Mouse (Mus musculus) effector memory CD4-positive, alpha-beta T cell, adult 5 months (primary cell): Measurements from ENCODE around the gene Gng8. TPM values are rescaled to one million over a fixed set of nuclear protein-coding genes. Genes with fewer than 3 reads are reported as not detected.

Experiments used
- polyA plus RNA-seq: library from polyadenylated mRNA; unstranded; fragments of 100-300 nt; shearing (Covaris generic); gene quantifications from one replicate; pipeline ENCODE4 v1.2.1, GENCODE M21; 2017

The Gng8 gene
- not detected for polyA plus RNA-seq

DNA sequence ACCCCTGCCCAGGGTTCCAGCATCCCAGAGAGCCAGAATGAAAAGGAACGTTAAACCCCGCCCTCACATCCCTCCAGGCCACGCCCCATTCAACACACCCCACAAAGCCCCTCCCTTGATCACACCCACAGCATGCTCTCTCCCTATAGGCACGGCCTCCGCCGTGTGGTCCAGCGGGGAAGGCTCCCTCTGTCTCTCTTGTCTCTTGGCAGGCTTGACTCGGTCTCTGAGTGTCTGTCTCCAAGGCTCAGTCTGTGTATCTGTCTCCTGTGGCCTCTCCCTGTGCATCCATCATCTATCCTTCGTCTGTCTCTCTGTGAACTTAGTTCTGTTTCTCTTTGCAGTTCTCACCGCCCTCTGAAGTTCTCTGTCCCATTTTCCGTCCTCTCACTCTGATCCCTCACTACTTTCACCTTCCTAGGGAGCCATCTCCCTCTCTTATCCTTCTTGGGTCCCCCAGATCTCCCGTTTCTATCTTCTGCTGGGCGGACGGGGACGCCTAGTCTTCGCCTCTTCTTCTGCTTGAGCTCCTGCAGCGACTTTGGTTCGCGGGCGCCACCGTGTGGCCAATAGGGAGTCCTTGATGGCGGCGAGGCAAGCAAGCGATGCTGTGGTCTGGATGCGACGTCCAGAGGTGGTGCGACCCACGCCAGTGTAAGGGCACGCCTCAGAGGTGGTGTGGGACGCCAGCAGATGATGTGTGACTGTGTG, at the start of gene Gng8:
Gng8 (plus strand) TSS at position 146 of the 711 bp plus-strand sequence.

GRCm38 (mm10) chr7:16842645-16843063, 48.9 kb upstream of the Gng8 start, which contains the start of gene Prkd2:
Gene Prkd2, plus strand, starts transcription at chr7:16842902.

GRCm38 (mm10) chr7:16875310-16875325, 16.5 kb upstream of the Gng8 start, which contains the start of gene Dact3:
Gene Dact3, plus strand, starts transcription at chr7:16875317.

GRCm38 (mm10) chr7:16906281-16906680, 14.7 kb downstream of the Gng8 start, which contains the start of gene Ptgir:
Gene Ptgir, plus strand, starts transcription at chr7:16906490.

GRCm38 (mm10) chr7:16924037-16924834, 32.6 kb downstream of the Gng8 start, which contains the start of gene Calm3:
Gene Calm3, minus strand, starts transcription at chr7:16924114.

GRCm38 (mm10) chr7:16944061-16944807, 52.6 kb downstream of the Gng8 start, which contains the start of gene Pnmal2:
Gene Pnmal2, plus strand, starts transcription at chr7:16944682.

Other genes with a start within 250 kb of the Gng8 start
- gene Ceacam15, start 216.1 kb upstream of the Gng8 start, polyA plus RNA-seq = not detected
- not detected for gene Ceacam9, start 169.9 kb upstream of the Gng8 start, polyA plus RNA-seq
- gene Ap2s1, start 153.4 kb upstream of the Gng8 start, polyA plus RNA-seq = 83.6 TPM
- 289 TPM for gene Slc1a5, start 110.4 kb upstream of the Gng8 start, polyA plus RNA-seq
- 61.7 TPM for gene Strn4, start 75.9 kb upstream of the Gng8 start, polyA plus RNA-seq
- gene Fkrp, start 75.1 kb upstream of the Gng8 start, polyA plus RNA-seq = 19.9 TPM
- 119 TPM for gene Prkd2, start 48.9 kb upstream of the Gng8 start, polyA plus RNA-seq
- gene Dact3, start 16.5 kb upstream of the Gng8 start, polyA plus RNA-seq = 0.25 TPM
- 0.34 TPM for gene Ptgir, start 14.7 kb downstream of the Gng8 start, polyA plus RNA-seq
- 87.7 TPM for gene Calm3, start 32.3 kb downstream of the Gng8 start, polyA plus RNA-seq
- gene Pnmal2, start 52.9 kb downstream of the Gng8 start, polyA plus RNA-seq = not detected
- gene Pnmal1, start 67.9 kb downstream of the Gng8 start, polyA plus RNA-seq = not detected
- 1.2 TPM for gene Gm42372, start 91.3 kb downstream of the Gng8 start, polyA plus RNA-seq
- gene Ccdc8, start 100.9 kb downstream of the Gng8 start, polyA plus RNA-seq = 0.10 TPM
- gene Ppp5c, start 136.1 kb downstream of the Gng8 start, polyA plus RNA-seq = 77.8 TPM
- 0.46 TPM for gene Hif3a, start 170.6 kb downstream of the Gng8 start, polyA plus RNA-seq
- 0.50 TPM for gene Psg16, start 182.3 kb downstream of the Gng8 start, polyA plus RNA-seq